Mouse (Mus musculus) CD4-positive, CD25-positive, alpha-beta regulatory T cell, adult 2 months (primary cell): ENCODE data around the gene Arpp19.

ENCODE experiments used
- DNase-seq: peaks from one replicate; pipeline ENCODE4 v3.0.0-alpha.2; 2012; ENCODE audit warnings: low read depth, low spot score

Arpp19 gene

GRCm38 (mm10) chr9:75035944-75036343, 1.5 kb upstream of the Arpp19 start:
- DNase-seq, result no peak

GRCm38 (mm10) chr9:75038357-75038688, 909 bp downstream of the Arpp19 start:
- peak; percentile 8 for DNase-seq

GRCm38 (mm10) chr9:75040566-75040965, 3.2 kb downstream of the Arpp19 start:
- DNase-seq, result no peak

GRCm38 (mm10) chr9:75041840-75042525, 4.6 kb downstream of the Arpp19 start:
- no peak for DNase-seq

- no peak for DNase-seq
Measured at GRCm38 (mm10) chr9:75043191-75043590, 5.8 kb downstream of the Arpp19 start.

- DNase-seq, result no peak
Measured at GRCm38 (mm10) chr9:75047079-75047478, 9.7 kb downstream of the Arpp19 start.

GRCm38 (mm10) chr9:75049100-75049499, 11.7 kb downstream of the Arpp19 start:
- no peak for DNase-seq

GRCm38 (mm10) chr9:75050003-75050402, 12.6 kb downstream of the Arpp19 start:
- DNase-seq, result peak; percentile 85

- no peak for DNase-seq
Measured at GRCm38 (mm10) chr9:75051841-75052240, 14.4 kb downstream of the Arpp19 start.

GRCm38 (mm10) chr9:75055046-75055445, 17.6 kb downstream of the Arpp19 start:
- no peak for DNase-seq

- DNase-seq, result no peak
Measured at GRCm38 (mm10) chr9:75064678-75065331, 27.4 kb downstream of the Arpp19 start.

- no peak for DNase-seq
Measured at GRCm38 (mm10) chr9:75070457-75071028, 33.1 kb downstream of the Arpp19 start, which contains the start of gene Myo5a. Gene Myo5a, plus strand, starts transcription at chr9:75071015.

- peak; percentile 85 for DNase-seq
Measured at GRCm38 (mm10) chr9:75071029-75071705, 33.8 kb downstream of the Arpp19 start.

GRCm38 (mm10) chr9:75071706-75072192, 34.3 kb downstream of the Arpp19 start:
- no peak for DNase-seq

- DNase-seq, result no peak
Measured at GRCm38 (mm10) chr9:75072361-75072760, 34.9 kb downstream of the Arpp19 start.

GRCm38 (mm10) chr9:75077191-75077590, 39.8 kb downstream of the Arpp19 start:
- DNase-seq, result no peak

- no peak for DNase-seq
Measured at GRCm38 (mm10) chr9:75085242-75085824, 47.9 kb downstream of the Arpp19 start.

GRCm38 (mm10) chr9:75087823-75088222, 50.4 kb downstream of the Arpp19 start:
- DNase-seq, result no peak

- DNase-seq, result no peak
Measured at GRCm38 (mm10) chr9:75089285-75089684, 51.9 kb downstream of the Arpp19 start.

GRCm38 (mm10) chr9:75092134-75092533, 54.7 kb downstream of the Arpp19 start:
- no peak for DNase-seq

GRCm38 (mm10) chr9:75094762-75095161, 57.3 kb downstream of the Arpp19 start:
- DNase-seq, result no peak

- no peak for DNase-seq
Measured at GRCm38 (mm10) chr9:75098937-75099336, 61.5 kb downstream of the Arpp19 start.
